Comparison of ENCODE assay signal across 16 mouse cellular contexts in the genomic region with DNA sequence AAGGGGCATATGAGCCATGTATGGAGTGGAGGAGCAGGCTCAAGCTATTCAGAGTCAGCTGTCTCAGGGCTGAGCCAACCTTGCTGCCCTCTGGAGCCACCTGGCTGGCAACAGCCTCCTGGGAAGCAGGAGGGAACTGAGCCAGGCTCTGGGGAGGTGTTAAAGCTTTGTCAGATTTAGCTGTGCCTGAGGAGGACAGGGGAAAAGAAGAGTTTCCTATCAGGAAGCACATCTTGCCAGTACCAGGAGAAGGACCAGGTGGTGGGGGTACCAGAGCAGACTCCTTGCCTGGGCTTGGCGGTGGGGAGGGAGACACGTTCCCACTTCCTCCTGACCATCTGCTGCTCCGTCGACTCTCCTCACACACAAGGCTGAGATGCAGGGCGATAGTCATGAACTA. TPM values are rescaled to one million over a fixed set of nuclear protein-coding genes. Genes with fewer than 3 reads are reported as not detected.
DNase-seq lines count a peak whose midpoint lies in the region; ATAC-seq and TF ChIP-seq lines count a peak whose summit lies in the region.
"Had no signal": no experiment of that assay in that cellular context is flagged by ENCODE, and none has a peak within 500 bp of the region (broad histone marks: within the 10 kb centered on the region; RNA-seq: fewer than 3 reads in every experiment).

No protein-coding gene starts in this region.

- peak; percentile 32 for ATAC-seq in frontal cortex, adult (ENCODE audit: low TSS enrichment)
- ATAC-seq in hindbrain, embryonic 14.5 days (ENCODE audit: low FRiP score): no peak
- no peak for ATAC-seq in midbrain, postnatal 0 days (ENCODE audit: low FRiP score)
- no peak for ATAC-seq in kidney, embryonic 14.5 days (ENCODE audit: low FRiP score, low TSS enrichment)

- DNase-seq in frontal cortex, postnatal 10 days (ENCODE audit: low spot score in 2 of 2): no peak
- DNase-seq in cerebellum, postnatal 10 days: peak; percentile 93
- DNase-seq in hindbrain, embryonic 14.5 days (ENCODE audit: low spot score): no peak
- DNase-seq in midbrain, postnatal 0 days (ENCODE audit: low spot score): no peak
- DNase-seq in heart, postnatal 4 days: no peak
- DNase-seq in adrenal gland, postnatal 36 days: no peak
- DNase-seq: adrenal gland, postnatal 10 days; gastrocnemius, postnatal 10 days; heart, postnatal 14 days; kidney, postnatal 36 days; lung, postnatal 4 days had no signal

- no peaks in the 10 kb centered on the region for H3K9me3 ChIP-seq in hindbrain, embryonic 14.5 days (ENCODE audit: control insufficient read depth, low read length)
- H3K9me3 ChIP-seq in midbrain, postnatal 0 days (ENCODE audit: low read length): no peaks in the 10 kb centered on the region
- H3K9me3 ChIP-seq in kidney, embryonic 14.5 days (ENCODE audit: control insufficient read depth, low read length): no peaks in the 10 kb centered on the region

- H3K27me3 ChIP-seq in hindbrain, embryonic 14.5 days (ENCODE audit: control insufficient read depth, insufficient read depth, low read length): no peaks in the 10 kb centered on the region
- H3K27me3 ChIP-seq in midbrain, postnatal 0 days (ENCODE audit: insufficient read depth, low read length): no peaks in the 10 kb centered on the region
- H3K27me3 ChIP-seq in kidney, embryonic 14.5 days (ENCODE audit: control insufficient read depth, insufficient read depth, low read length): peaks cover 19% of the 10 kb centered on the region

- H3K36me3 ChIP-seq in hindbrain, embryonic 14.5 days (replicated peaks; ENCODE audit: control insufficient read depth, insufficient read depth): peaks cover 37% of the 10 kb centered on the region
- peaks cover 24% of the 10 kb centered on the region for H3K36me3 ChIP-seq in midbrain, postnatal 0 days (ENCODE audit: insufficient read depth, low read length)
- no peaks in the 10 kb centered on the region; the same call in 1 of the 2 replicates for H3K36me3 ChIP-seq in kidney, embryonic 14.5 days (ENCODE audit: control insufficient read depth, insufficient read depth, low read length)

- WGBS in hindbrain, embryonic 14.5 days: 61% methylated on average over 5 of the region's 5 CpGs
- WGBS in midbrain, postnatal 0 days: 77% methylated on average over 5 of the region's 5 CpGs
- 69% methylated on average over 5 of the region's 5 CpGs for WGBS in kidney, embryonic 14.5 days

- H3K27ac ChIP-seq in hindbrain, embryonic 14.5 days: no peak overlapping the region
- no peak overlapping the region for H3K27ac ChIP-seq in midbrain, postnatal 0 days (ENCODE audit: low read depth, low read length)
- H3K27ac ChIP-seq in kidney, embryonic 14.5 days (ENCODE audit: low read depth, low read length): no peak overlapping the region

- peak overlapping the region; percentile 75 for H3K4me3 ChIP-seq in hindbrain, embryonic 14.5 days (replicated peaks; ENCODE audit: low read length)
- H3K4me3 ChIP-seq in midbrain, postnatal 0 days (ENCODE audit: low read depth, low read length): no peak overlapping the region
- no peak overlapping the region for H3K4me3 ChIP-seq in kidney, embryonic 14.5 days (ENCODE audit: low read length)

- peaks cover 27% of the 10 kb centered on the region for H3K4me1 ChIP-seq in hindbrain, embryonic 14.5 days (replicated peaks; ENCODE audit: control insufficient read depth, insufficient read depth, low read length)
- H3K4me1 ChIP-seq in midbrain, postnatal 0 days (ENCODE audit: insufficient read depth, low read length): peaks cover 9% of the 10 kb centered on the region; the same call in 1 of the 2 replicates
- peaks cover 9% of the 10 kb centered on the region; the same call in 1 of the 2 replicates for H3K4me1 ChIP-seq in kidney, embryonic 14.5 days (ENCODE audit: control insufficient read depth, insufficient read depth, low read length)

- peak overlapping the region; percentile 32; the same call in 1 of the 2 replicates for H3K9ac ChIP-seq in hindbrain, embryonic 14.5 days
- H3K9ac ChIP-seq in midbrain, postnatal 0 days (replicated peaks; ENCODE audit: low read length, poor library complexity, severe bottlenecking): no peak overlapping the region
- no peak overlapping the region for H3K9ac ChIP-seq in kidney, embryonic 14.5 days (ENCODE audit: low read depth, low read length)

- H3K4me2 ChIP-seq in hindbrain, embryonic 14.5 days (replicated peaks): peak overlapping the region; percentile 94
- peak overlapping the region; percentile 94 for H3K4me2 ChIP-seq in midbrain, postnatal 0 days (ENCODE audit: low read depth, low read length, poor library complexity, severe bottlenecking)
- H3K4me2 ChIP-seq in kidney, embryonic 14.5 days (replicated peaks; ENCODE audit: low read depth, low read length): no peak overlapping the region
- H3K4me2 ChIP-seq: liver, embryonic 11.5 days had no signal

- TF ChIP-seq CTCF in midbrain, postnatal 0 days (IDR thresholded peaks at IDR 0.05): no peak

RNA-seq across cellular contexts. Expression of a gene that starts 2.9 kb away (rescaled TPM):
- 375 and 410 TPM in 2 replicates for polyA plus RNA-seq in hindbrain, embryonic 14.5 days (2014; fragmentation: Nextera tagmentation; extraction: Ambion mirVana)
- total RNA-seq in midbrain, postnatal 0 days (2014; rRNA removed): 480 and 506 TPM in 2 replicates
- 369 and 404 TPM in 2 replicates for polyA plus RNA-seq in midbrain, postnatal 0 days (2015; fragmentation: Nextera tagmentation; extraction: Ambion mirVana)
- 1 to 10 TPM; 1.3 to 1.9 TPM for total RNA-seq in heart, postnatal 4 days (2021)
- 1 to 10 TPM; 2.6 to 4.3 TPM for total RNA-seq in adrenal gland, postnatal 36 days (2021)
- polyA plus RNA-seq in kidney, embryonic 14.5 days (2014; fragmentation: Nextera tagmentation; extraction: Ambion mirVana): 8.6 and 15.8 TPM in 2 replicates
- total RNA-seq: MEL had no signal

RNA-seq across cellular contexts. Expression of a gene that starts 21.2 kb away (rescaled TPM):
- 0.17 and 0.29 TPM in 2 replicates for polyA plus RNA-seq in hindbrain, embryonic 14.5 days (2014; fragmentation: Nextera tagmentation; extraction: Ambion mirVana)
- total RNA-seq in midbrain, postnatal 0 days (2014; rRNA removed): 0.60 and 0.99 TPM in 2 replicates
- polyA plus RNA-seq in midbrain, postnatal 0 days (2015; fragmentation: Nextera tagmentation; extraction: Ambion mirVana): 0.11 and 0.23 TPM in 2 replicates
- total RNA-seq in heart, postnatal 4 days (2021): under 1 TPM; 0.43 TPM
- total RNA-seq in adrenal gland, postnatal 36 days (2021): not detected
- polyA plus RNA-seq in kidney, embryonic 14.5 days (2014; fragmentation: Nextera tagmentation; extraction: Ambion mirVana): 0.23 and 0.65 TPM in 2 replicates
- total RNA-seq: gastrocnemius, postnatal 10 days; heart, postnatal 14 days; MEL had no signal

RNA-seq across cellular contexts. Expression of a gene that starts 25.4 kb away (rescaled TPM):
- polyA plus RNA-seq in hindbrain, embryonic 14.5 days (2014; fragmentation: Nextera tagmentation; extraction: Ambion mirVana): 10.2 and 13.2 TPM in 2 replicates
- 139 and 156 TPM in 2 replicates for total RNA-seq in midbrain, postnatal 0 days (2014; rRNA removed)
- polyA plus RNA-seq in midbrain, postnatal 0 days (2015; fragmentation: Nextera tagmentation; extraction: Ambion mirVana): 15.4 and 17.9 TPM in 2 replicates
- total RNA-seq in heart, postnatal 4 days (2021): not detected
- total RNA-seq in adrenal gland, postnatal 36 days (2021): 1 to 10 TPM in 1 of 2 experiments, under 1 TPM in 1; 0.23 to 1.2 TPM
- not detected in 2 replicates for polyA plus RNA-seq in kidney, embryonic 14.5 days (2014; fragmentation: Nextera tagmentation; extraction: Ambion mirVana)
- total RNA-seq: gastrocnemius, postnatal 10 days; heart, postnatal 14 days; MEL had no signal
- polyA plus RNA-seq: liver, embryonic 11.5 days; stomach, embryonic 14.5 days had no signal

RNA-seq across cellular contexts. Expression of a gene that starts 33.0 kb away (rescaled TPM):
- polyA plus RNA-seq in hindbrain, embryonic 14.5 days (2014; fragmentation: Nextera tagmentation; extraction: Ambion mirVana): 17.0 and 18.0 TPM in 2 replicates
- 5.2 and 17.9 TPM in 2 replicates for total RNA-seq in midbrain, postnatal 0 days (2014; rRNA removed)
- polyA plus RNA-seq in midbrain, postnatal 0 days (2015; fragmentation: Nextera tagmentation; extraction: Ambion mirVana): 10.2 TPM in 2 replicates
- 10 to 100 TPM; 23.8 to 24.7 TPM for total RNA-seq in heart, postnatal 4 days (2021)
- total RNA-seq in adrenal gland, postnatal 36 days (2021): 1 to 10 TPM; 2.9 to 4.3 TPM
- 83.3 and 116 TPM in 2 replicates for polyA plus RNA-seq in kidney, embryonic 14.5 days (2014; fragmentation: Nextera tagmentation; extraction: Ambion mirVana)

RNA-seq across cellular contexts. Expression of a gene that starts 53.4 kb away (rescaled TPM):
- polyA plus RNA-seq in hindbrain, embryonic 14.5 days (2014; fragmentation: Nextera tagmentation; extraction: Ambion mirVana): 0.51 and 0.68 TPM in 2 replicates
- total RNA-seq in midbrain, postnatal 0 days (2014; rRNA removed): 0.94 and 2.1 TPM in 2 replicates
- polyA plus RNA-seq in midbrain, postnatal 0 days (2015; fragmentation: Nextera tagmentation; extraction: Ambion mirVana): 0.18 and 0.27 TPM in 2 replicates
- total RNA-seq in heart, postnatal 4 days (2021): under 1 TPM; 0.36 to 0.41 TPM
- under 1 TPM in 1 of 2 experiments, not detected in 1; 0.20 TPM for total RNA-seq in adrenal gland, postnatal 36 days (2021)
- polyA plus RNA-seq in kidney, embryonic 14.5 days (2014; fragmentation: Nextera tagmentation; extraction: Ambion mirVana): 0.12 and 0.13 TPM in 2 replicates
- polyA plus RNA-seq: stomach, embryonic 14.5 days had no signal

Comparison
In these comparisons a context has a peak if more than half of its experiments do, and no peak if none do; other contexts are left out.
1. DNase-seq: peak in cerebellum, postnatal 10 days (2 of 2); none in frontal cortex, postnatal 10 days (0 of 2), hindbrain, embryonic 14.5 days (single experiment), midbrain, postnatal 0 days (single experiment), heart, postnatal 4 days (single experiment) and adrenal gland, postnatal 36 days (0 of 2).
2. RNA of a gene that starts 2.9 kb away (total RNA-seq): 480 to 506 TPM in midbrain, postnatal 0 days; 2.6 to 4.3 TPM in adrenal gland, postnatal 36 days and 1.3 to 1.9 TPM in heart, postnatal 4 days; every median in the first group is over 10 times any median in the second.
3. RNA of a gene that starts 25.4 kb away (total RNA-seq): 139 to 156 TPM in midbrain, postnatal 0 days; 0.23 to 1.2 TPM in adrenal gland, postnatal 36 days and not detected in heart, postnatal 4 days; every median in the first group is over 10 times any median in the second.